Mouse (Mus musculus): ENCODE data around the gene Zbed5. TPM values are rescaled to one million over a fixed set of nuclear protein-coding genes. Genes with fewer than 3 reads are reported as not detected.
A peak's percentile ranks its signal among the peaks of the same experiment; 100 is the strongest.

Zbed5 gene
- total and polyA plus RNA-seq, 3 experiments = 4.0 to 4.2 TPM; not detected in 1

DNA sequence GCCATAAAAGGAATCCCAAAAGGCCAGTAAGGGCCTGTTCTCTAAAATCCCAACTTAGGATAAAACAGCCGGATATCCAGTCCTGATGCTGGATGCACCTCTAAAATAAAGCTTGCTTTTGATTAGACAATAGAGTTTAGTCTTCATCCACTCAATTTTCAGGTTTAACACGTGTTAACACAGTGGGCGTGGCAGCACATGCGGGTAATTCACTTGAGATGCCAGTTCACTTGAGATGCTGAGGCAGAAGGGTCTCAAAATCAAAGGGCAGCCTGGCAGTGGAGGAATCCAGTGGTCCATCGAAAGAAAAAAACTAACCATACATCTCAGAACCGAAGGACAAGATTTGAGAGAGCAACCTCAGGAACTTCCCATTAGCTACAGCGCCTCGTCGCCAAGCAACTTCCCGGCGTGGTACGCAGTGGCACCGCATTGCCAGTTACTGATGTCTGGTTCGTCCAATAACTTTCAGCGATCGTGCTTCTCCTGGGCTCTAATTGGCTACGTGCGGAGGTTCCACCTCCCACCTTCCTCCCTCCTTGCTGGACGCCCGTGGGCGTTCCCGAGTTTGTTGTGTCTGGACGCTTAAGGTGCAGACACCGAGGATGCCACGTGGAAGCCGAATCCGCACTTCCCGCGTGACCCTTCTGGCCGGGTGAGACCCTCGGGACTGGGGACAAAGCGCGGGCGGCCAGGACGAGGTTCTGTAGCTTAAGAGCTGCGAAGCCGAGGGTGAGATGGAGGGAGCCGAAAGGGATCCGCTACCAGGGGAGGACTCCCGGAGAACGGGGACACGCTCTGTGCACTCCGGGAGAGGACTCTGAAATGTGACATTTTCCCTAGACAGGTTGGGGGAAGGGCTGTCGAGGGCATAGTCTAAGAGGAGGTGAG lies at the start of gene Zbed5 (continued):
- TF ChIP-seq NRF1 (IDR thresholded peaks at IDR 0.05; ENCODE audit: insufficient read depth, low read depth, low read length, poor library complexity, severe bottlenecking) (0 out of 2 replicates have a peak, but pooled peaks have one; percentile 18), CHD2 (IDR thresholded peaks at IDR 0.05; ENCODE audit: low read length) (peak; percentile 72), CTCF (IDR thresholded peaks at IDR 0.05 in 2 of 3, conservative IDR thresholded peaks at IDR 0.05 in 1 of 3; ENCODE audit: control insufficient read depth in 1 of 3, insufficient read depth in 1 of 3, low read depth in 2 of 3, low read length in 3 of 3, poor library complexity in 1 of 3, severe bottlenecking in 1 of 3) (no peak)

DNA sequence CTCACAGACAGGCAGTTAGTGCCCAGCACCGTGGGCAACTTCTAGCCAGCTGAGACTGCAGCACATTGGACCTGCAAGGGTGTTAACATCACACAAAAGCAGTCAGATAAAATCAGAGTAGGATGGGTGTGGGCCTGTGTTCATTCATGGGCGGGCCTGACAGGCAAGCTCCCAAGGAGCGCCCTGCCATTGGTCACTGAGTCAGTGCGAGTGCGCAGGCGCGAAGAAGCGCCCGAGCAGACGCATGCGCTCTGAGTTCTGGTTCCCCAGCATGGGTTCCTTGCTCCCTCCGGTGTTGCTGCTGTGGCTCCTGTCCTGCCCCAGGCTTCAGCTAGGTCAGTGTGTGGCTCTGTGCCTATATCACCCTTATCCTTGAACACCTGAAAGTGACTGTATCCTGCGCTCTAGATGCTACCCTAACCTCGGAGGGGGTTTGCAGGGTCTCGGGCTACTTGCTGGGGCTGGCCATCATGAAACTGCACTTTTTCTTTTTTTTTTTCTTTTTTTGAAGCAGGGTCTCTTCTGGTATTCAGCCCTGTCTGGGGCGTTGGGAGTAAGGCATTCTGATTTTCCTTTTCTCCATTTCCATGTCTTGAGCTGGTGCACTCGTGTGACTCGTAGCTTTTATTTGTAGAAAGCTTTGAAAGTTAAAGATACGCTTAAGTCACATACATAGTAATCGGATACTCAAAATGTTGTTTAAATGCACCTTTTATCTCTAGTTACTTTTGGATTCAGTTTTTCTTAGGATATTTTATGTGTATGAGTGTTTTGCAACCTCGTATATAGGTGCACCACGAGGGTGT lies 48.6 kb upstream of the Zbed5 start, which contains the start of gene Sumf2:
Gene Sumf2, plus strand, starts transcription at position 235 of the 806 bp plus-strand sequence.
- Histone ChIP-seq H3K36me3 (ENCODE audit: control insufficient read depth in 1 of 2, insufficient read depth in 2 of 2, low read length in 2 of 2) (peaks cover 16 to 19% of the 10 kb centered on the region in 2 experiments), H3K27ac (ENCODE audit: control insufficient read depth, low read depth, low read length) (peak within 1 kb of the TSS; percentile 81)
- TF ChIP-seq ZKSCAN1 (IDR thresholded peaks at IDR 0.05; ENCODE audit: low read depth, low read length) = peak; percentile 36
- no peak for TF ChIP-seq USF2 (IDR thresholded peaks at IDR 0.05; ENCODE audit: borderline replicate concordance in 1 of 2, insufficient read depth in 1 of 2, low read depth in 1 of 2, low read length in 2 of 2)
- TF ChIP-seq MEF2A (IDR thresholded peaks at IDR 0.05; ENCODE audit: extremely low read depth, insufficient replicate concordance, low read depth, low read length, poor library complexity, severe bottlenecking) = no peak
- TF ChIP-seq MAZ (IDR thresholded peaks at IDR 0.05; ENCODE audit: low read depth, low read length) = no peak
- TF ChIP-seq NRF1 (IDR thresholded peaks at IDR 0.05; ENCODE audit: insufficient read depth, low read depth, low read length, poor library complexity, severe bottlenecking) = peak; percentile 99
- 0 out of 2 replicates have a peak, but pooled peaks have one; percentile 25 for TF ChIP-seq BHLHE40 (IDR thresholded peaks at IDR 0.05; ENCODE audit: borderline replicate concordance, low read depth, low read length)
- TF ChIP-seq NELFE (IDR thresholded peaks at IDR 0.05; ENCODE audit: low read depth, low read length) = peak; percentile 97
- no peak; the same call in 1 of the 2 replicates for TF ChIP-seq TCF12 (IDR thresholded peaks at IDR 0.05; ENCODE audit: low read depth, low read length)
- peak; percentile 86; the same call in 1 of the 2 replicates for TF ChIP-seq POLR2AphosphoS5 (IDR thresholded peaks at IDR 0.05; ENCODE audit: borderline replicate concordance, low read depth, low read length)
- no peak for TF ChIP-seq MAFK (IDR thresholded peaks at IDR 0.05; ENCODE audit: borderline replicate concordance, low read depth, low read length)
- TF ChIP-seq UBTF (IDR thresholded peaks at IDR 0.05; ENCODE audit: borderline replicate concordance, insufficient read depth, low read depth, low read length) = no peak
- TF ChIP-seq SIN3A (IDR thresholded peaks at IDR 0.05; ENCODE audit: low read length) = peak; percentile 83
- TF ChIP-seq POLR2A (IDR thresholded peaks at IDR 0.05; ENCODE audit: control insufficient read depth in 1 of 2, insufficient read depth in 1 of 2, low read depth in 1 of 2, low read length in 2 of 2, poor library complexity in 1 of 2) = peak; percentile 84 to 99
- TF ChIP-seq MYC (IDR thresholded peaks at IDR 0.05; ENCODE audit: low read depth, low read length) = peak; percentile 72
- TF ChIP-seq USF1 (IDR thresholded peaks at IDR 0.05; ENCODE audit: low read depth, low read length) = no peak
- peak; percentile 70; the same call in 1 of the 2 replicates for TF ChIP-seq MAX (IDR thresholded peaks at IDR 0.05; ENCODE audit: low read length)
- TF ChIP-seq RCOR1 (IDR thresholded peaks at IDR 0.05; ENCODE audit: low read depth, low read length) = peak; percentile 5; the same call in 1 of the 2 replicates
- TF ChIP-seq CTCF (IDR thresholded peaks at IDR 0.05 in 2 of 3, conservative IDR thresholded peaks at IDR 0.05 in 1 of 3; ENCODE audit: control insufficient read depth in 1 of 3, insufficient read depth in 1 of 3, low read depth in 2 of 3, low read length in 3 of 3, poor library complexity in 1 of 3, severe bottlenecking in 1 of 3) = no peak
- no peak for TF ChIP-seq GABPA (IDR thresholded peaks at IDR 0.05; ENCODE audit: low read depth, low read length)
- peak; percentile 87 for TF ChIP-seq MXI1 (IDR thresholded peaks at IDR 0.05; ENCODE audit: low read depth, low read length)
- TF ChIP-seq CHD2 (IDR thresholded peaks at IDR 0.05; ENCODE audit: low read length) = peak; percentile 42
- no peak; the same call in none of the 2 replicates for TF ChIP-seq KAT2A (conservative IDR thresholded peaks at IDR 0.05; ENCODE audit: low read depth, low read length)
- no peak for TF ChIP-seq TAL1 (IDR thresholded peaks at IDR 0.05; ENCODE audit: low read length)
- TF ChIP-seq ZMIZ1 (IDR thresholded peaks at IDR 0.05; ENCODE audit: low read depth, low read length) = peak; percentile 97
- TF ChIP-seq GATA1 (IDR thresholded peaks at IDR 0.05; ENCODE audit: low read depth, low read length) = peak; percentile 67
- no peak; the same call in 1 of the 2 replicates for TF ChIP-seq MYB (IDR thresholded peaks at IDR 0.05; ENCODE audit: low read depth, low read length)
- TF ChIP-seq HCFC1 (IDR thresholded peaks at IDR 0.05; ENCODE audit: low read depth, low read length) = peak; percentile 77
- no peak for TF ChIP-seq ELF1 (IDR thresholded peaks at IDR 0.05; ENCODE audit: low read depth, low read length)

More for the DNA sequence above, 48.6 kb upstream of the Zbed5 start, which contains the start of gene Sumf2:
- DNase-seq (ENCODE audit: low read depth, low spot score) = peak; percentile 97
- Histone ChIP-seq H3K4me3 (ENCODE audit: control insufficient read depth in 1 of 2, insufficient read depth in 1 of 2, low read depth in 2 of 2, low read length in 2 of 2) (peak within 1 kb of the TSS; percentile 77 to 78), H3K27me3 (ENCODE audit: control insufficient read depth in 1 of 2, insufficient read depth in 2 of 2, low read length in 2 of 2) (no peaks in the 10 kb centered on the region), H3K4me1 (ENCODE audit: control insufficient read depth in 1 of 2, insufficient read depth in 2 of 2, low read length in 2 of 2) (peaks cover 2 to 13% of the 10 kb centered on the region in 2 experiments; a peak in 2 of 4 replicates), H3K9me3 (replicated peaks; ENCODE audit: insufficient read depth, low read length) (no peaks in the 10 kb centered on the region), H3K79me2 (ENCODE audit: control insufficient read depth, insufficient read depth, low read length, poor library complexity) (peaks cover 18% of the 10 kb centered on the region), H3K9ac (ENCODE audit: control insufficient read depth, low read depth, low read length, poor library complexity, severe bottlenecking) (peak within 1 kb of the TSS; percentile 87)
